Mouse (Mus musculus) hindbrain, embryonic 12.5 days (tissue): ENCODE data around the gene Bsnd. TPM values are rescaled to one million over a fixed set of nuclear protein-coding genes. Genes with fewer than 3 reads are reported as not detected.

ENCODE experiments used
- ATAC-seq: fragments of 200-750 bp; cut with Nextera tagmentation; 2 replicates; pipeline ENCODE4 v1.8.0; 2017; ENCODE audit warnings: moderate TSS enrichment; ENCODE audit not compliant: low FRiP score
- H3K27ac ChIP-seq: fragments of 300-500 bp; sonication (generic); 2 replicates; pipeline ENCODE4 v1.5.1; 2016; ENCODE audit warnings: mild to moderate bottlenecking
- H3K27me3 ChIP-seq: fragments of 300-500 bp; sonication (generic); 2 replicates; pipeline ENCODE4 v1.6.1; 2016; ENCODE audit warnings: mild to moderate bottlenecking
- H3K36me3 ChIP-seq: fragments of 300-500 bp; sonication (generic); 2 replicates; pipeline ENCODE4 v1.6.1; 2016; ENCODE audit warnings: mild to moderate bottlenecking
- H3K4me1 ChIP-seq: fragments of 300-500 bp; sonication (generic); 2 replicates; pipeline ENCODE4 v1.6.1; 2016
- H3K4me2 ChIP-seq: fragments of 300-500 bp; sonication (generic); replicated peaks from 2 replicates; pipeline ENCODE4 v1.6.1; 2016; ENCODE audit warnings: mild to moderate bottlenecking
- H3K4me3 ChIP-seq: fragments of 300-500 bp; sonication (generic); 2 replicates; pipeline ENCODE4 v1.5.1; 2016; ENCODE audit warnings: mild to moderate bottlenecking
- H3K9ac ChIP-seq: fragments of 300-500 bp; sonication (generic); 2 replicates; pipeline ENCODE4 v1.6.1; 2016; ENCODE audit warnings: mild to moderate bottlenecking, moderate library complexity
- H3K9me3 ChIP-seq: fragments of 300-500 bp; sonication (generic); replicated peaks from 2 replicates; pipeline ENCODE4 v1.6.1; 2016; ENCODE audit warnings: mild to moderate bottlenecking
- WGBS: fragments of 180-500 bp; shearing (Covaris S2); methylation state at CpG from one replicate; pipeline ENCODE4 v1.1.7; 2016; 5-methylcytosine and 5-hydroxymethylcytosine counted together
- polyA plus RNA-seq: library from polyadenylated mRNA; unstranded; fragments of >200 nt; fragmentation: Nextera tagmentation; extraction: Ambion mirVana; gene quantifications from 2 replicates; pipeline ENCODE4 v1.2.1, GENCODE M21; 2016

Gene Bsnd
- polyA plus RNA-seq, 1 experiment from 2014 or later = 0.08 TPM

DNA sequence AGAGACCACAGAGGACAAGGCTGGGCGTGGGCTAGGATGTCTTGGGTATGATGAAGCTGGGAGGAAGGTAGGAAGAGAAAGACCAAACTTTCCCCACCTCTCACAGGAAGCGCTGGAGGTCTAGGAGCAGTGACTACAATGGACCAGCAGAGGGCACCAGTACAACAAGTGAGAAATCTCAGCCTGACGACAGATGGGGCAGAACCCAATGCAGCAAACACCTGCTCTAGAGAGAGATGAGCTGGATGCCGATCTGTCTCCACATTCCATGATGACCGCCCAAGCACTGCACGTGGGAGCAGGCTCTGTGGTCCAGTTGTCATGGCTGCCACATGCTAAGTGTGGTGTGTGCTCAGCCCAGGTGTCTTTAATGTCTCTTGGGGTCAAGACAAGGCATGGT, 17.8 kb downstream of the Bsnd start:
- Histone ChIP-seq H3K9ac (no peak overlapping the region), H3K4me3 (no peak overlapping the region), H3K36me3 (no peaks in the 10 kb centered on the region), H3K4me2 (no peak overlapping the region), H3K9me3 (no peaks in the 10 kb centered on the region), H3K4me1 (peaks cover 3% of the 10 kb centered on the region), H3K27me3 (no peaks in the 10 kb centered on the region; the same call in 1 of the 2 replicates), H3K27ac (no peak overlapping the region)
- WGBS = 4% methylated on average over 6 of the region's 6 CpGs
- peak; percentile 52; the same call in 1 of the 2 replicates for ATAC-seq

- Histone ChIP-seq H3K27ac (no peak overlapping the region), H3K9ac (no peak overlapping the region), H3K27me3 (no peaks in the 10 kb centered on the region; the same call in 1 of the 2 replicates), H3K4me2 (no peak overlapping the region), H3K36me3 (no peaks in the 10 kb centered on the region), H3K4me3 (no peak overlapping the region), H3K9me3 (no peaks in the 10 kb centered on the region), H3K4me1 (peaks cover 3% of the 10 kb centered on the region)
- ATAC-seq = peak; percentile 48; the same call in 1 of the 2 replicates
- WGBS = 10% methylated on average over 3 of the region's 3 CpGs
Observed at GRCm38 (mm10) chr4:106472335-106472734, 19.7 kb downstream of the Bsnd start.

DNA sequence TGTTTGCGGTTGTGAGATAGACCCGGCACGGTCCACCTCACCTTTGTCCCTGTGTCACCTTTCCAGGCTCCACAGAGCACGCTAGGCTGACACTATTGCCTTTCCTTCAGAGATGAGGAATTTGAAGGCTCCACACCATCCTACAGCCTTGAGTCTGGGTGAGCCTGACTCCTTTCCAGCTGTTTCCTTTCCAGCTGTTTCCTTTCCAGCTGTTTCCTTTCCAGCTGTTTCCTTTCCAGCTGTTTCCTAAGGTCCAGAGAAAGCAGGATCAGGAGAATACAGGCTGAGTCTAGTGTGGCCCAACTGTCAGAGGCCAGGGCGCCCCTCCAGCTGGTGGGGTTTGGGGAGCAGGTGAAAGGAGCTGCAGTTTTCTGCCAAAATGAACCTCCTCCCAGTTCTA, 21.2 kb downstream of the Bsnd start:
- H3K4me3 ChIP-seq = no peak overlapping the region
- no peak overlapping the region for H3K27ac ChIP-seq
- no peak overlapping the region for H3K9ac ChIP-seq
- H3K9me3 ChIP-seq = no peaks in the 10 kb centered on the region
- H3K27me3 ChIP-seq = no peaks in the 10 kb centered on the region; the same call in 1 of the 2 replicates
- peaks cover 3% of the 10 kb centered on the region for H3K4me1 ChIP-seq
- no peak overlapping the region for H3K4me2 ChIP-seq
- 77% methylated on average over 5 of the region's 5 CpGs for WGBS
- no peaks in the 10 kb centered on the region for H3K36me3 ChIP-seq
- ATAC-seq = no peak

DNA sequence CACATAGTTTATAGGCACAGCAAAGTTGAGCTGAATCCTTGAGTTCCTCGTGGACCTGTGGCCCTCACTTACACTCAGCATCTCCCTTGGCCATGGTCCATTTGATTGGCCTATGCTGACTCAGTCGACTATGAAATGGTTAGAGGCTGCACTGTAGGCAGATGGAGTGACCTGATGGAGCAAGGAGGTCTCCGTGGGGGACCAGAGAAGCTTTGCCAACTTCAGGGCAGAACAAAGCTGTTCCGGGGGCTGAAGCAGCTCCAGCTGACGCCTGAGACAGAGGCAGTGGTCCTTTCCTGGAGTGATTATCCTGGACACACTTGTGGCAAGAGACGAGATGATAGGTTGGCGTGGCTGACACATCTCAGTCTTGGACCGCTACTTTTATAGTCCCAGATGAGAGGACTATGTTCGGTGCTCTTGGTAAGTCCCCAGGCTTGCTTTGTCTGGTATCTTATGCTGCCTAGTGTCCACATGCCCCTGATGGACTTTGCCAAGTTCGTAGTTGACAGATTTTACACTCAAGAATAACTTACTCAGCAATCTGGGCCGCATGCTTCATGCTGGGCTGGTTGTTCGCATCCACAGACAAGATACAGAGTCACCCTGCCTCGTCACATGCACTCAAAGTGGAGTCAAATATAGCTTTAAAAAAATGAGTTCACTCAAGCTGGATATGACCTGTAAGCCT, 24.5 kb downstream of the Bsnd start:
- Histone ChIP-seq H3K27ac (no peak overlapping the region), H3K27me3 (peaks cover 29% of the 10 kb centered on the region), H3K9ac (no peak overlapping the region), H3K36me3 (no peaks in the 10 kb centered on the region), H3K4me2 (no peak overlapping the region), H3K4me1 (peaks cover 14% of the 10 kb centered on the region), H3K9me3 (no peaks in the 10 kb centered on the region), H3K4me3 (no peak overlapping the region)
- ATAC-seq = no peak
- WGBS = 82% methylated on average over 13 of the region's 13 CpGs

- Histone ChIP-seq H3K4me2 (peak overlapping the region; percentile 84), H3K4me3 (peak overlapping the region; percentile 38), H3K36me3 (no peaks in the 10 kb centered on the region), H3K9ac (peak overlapping the region; percentile 65), H3K27ac (no peak overlapping the region), H3K4me1 (peaks cover 14% of the 10 kb centered on the region), H3K27me3 (peaks cover 46% of the 10 kb centered on the region), H3K9me3 (no peaks in the 10 kb centered on the region)
- 0 out of 2 replicates have a peak, but pooled peaks have one; percentile 26 for ATAC-seq
- WGBS = 27% methylated on average over 21 of the region's 21 CpGs
Observed at GRCm38 (mm10) chr4:106463174-106463801, 28.8 kb downstream of the Bsnd start.

DNA sequence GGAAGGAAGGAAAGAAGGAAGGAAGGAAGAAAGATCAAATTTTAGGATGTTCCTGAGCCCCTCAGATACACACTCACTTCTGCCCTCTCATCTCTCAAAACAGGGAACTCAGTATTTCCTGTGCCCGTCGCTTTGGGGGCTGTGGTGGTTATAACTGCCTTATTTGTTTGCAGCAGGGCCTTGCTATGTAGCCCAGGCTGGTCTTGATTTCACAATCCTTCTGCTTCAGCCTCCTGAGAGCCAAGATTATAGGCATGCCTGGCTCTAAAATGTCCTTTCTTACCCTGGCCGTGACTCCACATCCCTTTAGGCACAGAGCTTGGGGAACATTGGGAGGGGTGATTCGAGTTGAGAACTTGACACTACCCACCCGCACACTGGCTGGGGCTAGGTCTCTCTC, 29.6 kb downstream of the Bsnd start:
- ATAC-seq = no peak
- no peaks in the 10 kb centered on the region for H3K36me3 ChIP-seq
- 75% methylated on average over 5 of the region's 5 CpGs for WGBS

DNA sequence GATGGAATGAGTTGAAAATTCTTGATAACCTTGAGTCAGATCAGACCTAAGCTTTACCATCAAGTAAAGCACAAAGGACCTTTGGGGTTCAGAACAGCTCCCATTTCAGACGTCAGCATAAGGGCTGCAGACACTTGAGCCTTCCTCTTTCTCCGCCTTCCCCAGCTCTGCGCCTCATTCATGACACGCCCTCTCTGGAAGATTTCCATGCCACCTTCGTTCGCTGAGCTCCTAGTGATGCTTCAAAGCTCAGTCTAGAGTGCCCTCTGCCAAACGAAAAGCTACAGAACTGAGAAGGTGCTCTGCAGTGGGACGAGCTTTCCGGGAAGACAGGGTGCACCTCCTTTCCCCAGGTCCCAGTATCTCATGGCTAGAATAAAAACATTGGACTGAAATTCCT, 30.1 kb downstream of the Bsnd start:
- peaks cover 14% of the 10 kb centered on the region for H3K4me1 ChIP-seq
- ATAC-seq = no peak
- WGBS = 75% methylated on average over 9 of the region's 9 CpGs
- H3K9me3 ChIP-seq = no peaks in the 10 kb centered on the region
- no peak overlapping the region for H3K4me2 ChIP-seq
- no peaks in the 10 kb centered on the region for H3K36me3 ChIP-seq
- no peak overlapping the region for H3K4me3 ChIP-seq
- peaks cover 46% of the 10 kb centered on the region for H3K27me3 ChIP-seq
- H3K9ac ChIP-seq = no peak overlapping the region
- no peak overlapping the region for H3K27ac ChIP-seq

More for the DNA sequence above, 29.6 kb downstream of the Bsnd start:
- Histone ChIP-seq H3K27ac (no peak overlapping the region), H3K9me3 (no peaks in the 10 kb centered on the region), H3K27me3 (peaks cover 46% of the 10 kb centered on the region), H3K9ac (no peak overlapping the region), H3K4me2 (no peak overlapping the region), H3K4me1 (peaks cover 14% of the 10 kb centered on the region), H3K4me3 (no peak overlapping the region)

- ATAC-seq = no peak
- no peak overlapping the region for H3K27ac ChIP-seq
- no peak overlapping the region for H3K4me2 ChIP-seq
- H3K27me3 ChIP-seq = no peaks in the 10 kb centered on the region
- no peaks in the 10 kb centered on the region for H3K9me3 ChIP-seq
- H3K36me3 ChIP-seq = no peaks in the 10 kb centered on the region
- 87% methylated on average over 7 of the region's 7 CpGs for WGBS
- H3K9ac ChIP-seq = no peak overlapping the region
- H3K4me1 ChIP-seq = no peaks in the 10 kb centered on the region
- no peak overlapping the region for H3K4me3 ChIP-seq
Observed at GRCm38 (mm10) chr4:106454541-106454940, 37.5 kb downstream of the Bsnd start.

- Histone ChIP-seq H3K27ac (no peak overlapping the region), H3K9me3 (no peaks in the 10 kb centered on the region), H3K4me3 (no peak overlapping the region), H3K4me2 (no peak overlapping the region), H3K9ac (no peak overlapping the region), H3K36me3 (no peaks in the 10 kb centered on the region), H3K27me3 (no peaks in the 10 kb centered on the region), H3K4me1 (no peaks in the 10 kb centered on the region)
- no peak for ATAC-seq
- 84% methylated on average over 4 of the region's 4 CpGs for WGBS
Observed at GRCm38 (mm10) chr4:106453516-106453915, 38.6 kb downstream of the Bsnd start.

DNA sequence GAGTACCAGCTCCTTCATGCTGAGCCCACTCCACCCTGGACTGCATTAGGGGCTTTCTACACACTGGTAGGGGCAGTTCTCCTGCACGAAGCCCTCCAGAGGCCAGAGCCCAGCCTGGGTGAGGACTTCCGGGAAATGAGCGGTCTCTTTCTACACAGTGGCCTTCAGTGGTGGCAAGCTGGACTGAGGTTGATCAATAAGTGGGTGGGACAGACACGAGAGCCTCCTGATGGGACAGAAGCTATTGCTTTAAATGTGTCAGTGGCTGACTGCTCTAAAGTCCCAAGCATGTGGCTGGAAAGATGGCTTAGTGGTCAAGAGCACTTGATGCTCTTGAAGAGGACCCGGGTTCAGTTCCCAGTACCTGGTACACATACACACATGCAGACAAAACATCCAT, 39.0 kb downstream of the Bsnd start:
- no peak overlapping the region for H3K4me3 ChIP-seq
- no peaks in the 10 kb centered on the region for H3K4me1 ChIP-seq
- H3K27me3 ChIP-seq = no peaks in the 10 kb centered on the region
- no peak for ATAC-seq
- no peaks in the 10 kb centered on the region for H3K36me3 ChIP-seq
- H3K9ac ChIP-seq = no peak overlapping the region
- H3K4me2 ChIP-seq = no peak overlapping the region
- no peak overlapping the region for H3K27ac ChIP-seq
- 84% methylated on average over 5 of the region's 5 CpGs for WGBS
- H3K9me3 ChIP-seq = no peaks in the 10 kb centered on the region

- WGBS = 83% methylated on average over 7 of the region's 7 CpGs
- Histone ChIP-seq H3K9me3 (no peaks in the 10 kb centered on the region), H3K4me2 (no peak overlapping the region), H3K4me3 (no peak overlapping the region), H3K9ac (no peak overlapping the region), H3K36me3 (no peaks in the 10 kb centered on the region), H3K27me3 (no peaks in the 10 kb centered on the region), H3K4me1 (no peaks in the 10 kb centered on the region), H3K27ac (no peak overlapping the region)
- no peak for ATAC-seq
Observed at GRCm38 (mm10) chr4:106452401-106452800, 39.7 kb downstream of the Bsnd start.

DNA sequence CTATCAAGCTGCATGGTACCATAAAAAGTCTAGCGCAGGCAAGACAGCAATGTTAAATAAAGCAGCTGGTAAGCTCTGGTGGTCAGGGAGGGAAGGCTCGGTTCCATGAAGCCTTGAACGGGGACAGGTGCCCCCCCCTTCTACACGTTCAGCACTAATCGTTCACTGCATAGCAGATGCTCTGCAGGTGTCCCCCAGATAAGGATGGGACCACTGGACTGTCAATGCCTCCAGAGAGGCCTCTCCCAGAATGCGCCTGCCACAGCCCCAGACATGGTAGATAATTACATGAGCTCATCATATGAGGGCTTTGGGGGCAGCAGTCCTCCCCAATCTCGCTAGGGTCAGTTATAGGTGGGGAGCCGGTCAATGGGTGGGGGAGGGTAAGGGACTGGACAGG, 42.8 kb downstream of the Bsnd start:
- Histone ChIP-seq H3K4me2 (no peak overlapping the region), H3K9ac (no peak overlapping the region), H3K4me1 (no peaks in the 10 kb centered on the region), H3K27me3 (no peaks in the 10 kb centered on the region), H3K27ac (no peak overlapping the region), H3K36me3 (no peaks in the 10 kb centered on the region), H3K4me3 (no peak overlapping the region), H3K9me3 (no peaks in the 10 kb centered on the region)
- no peak for ATAC-seq
- 93% methylated on average over 8 of the region's 8 CpGs for WGBS

GRCm38 (mm10) chr4:106443182-106443581, 48.9 kb downstream of the Bsnd start:
- no peaks in the 10 kb centered on the region for H3K9me3 ChIP-seq
- H3K4me2 ChIP-seq = no peak overlapping the region
- H3K27ac ChIP-seq = no peak overlapping the region
- H3K4me1 ChIP-seq = no peaks in the 10 kb centered on the region
- H3K9ac ChIP-seq = no peak overlapping the region
- no peak overlapping the region for H3K4me3 ChIP-seq
- no peaks in the 10 kb centered on the region for H3K27me3 ChIP-seq
- no peak for ATAC-seq
- WGBS = 91% methylated on average over 6 of the region's 6 CpGs
- H3K36me3 ChIP-seq = peaks cover 29% of the 10 kb centered on the region
